Mouse (Mus musculus) cerebellum, adult 9-11 months (tissue): ENCODE measurements around the gene Krt83.
"Not testable (repeated sequence)": the region's sequence is repeated elsewhere in the genome, so short reads cannot be mapped to it uniquely, and the experiment has no call there.

Experiments
- DNase-seq: peaks from one replicate; pipeline ENCODE4 v3.0.0; 2022

The Krt83 gene

GRCm38 (mm10) chr15:101491431-101491830 is at the start of gene Krt83:
Gene Krt83, minus strand, starts transcription at chr15:101491512.
- DNase-seq: no peak

- DNase-seq: no peak
These were observed 47.2 kb upstream of the Krt83 start for GRCm38 (mm10) chr15:101538580-101538900.

GRCm38 (mm10) chr15:101537864-101538579 is 46.7 kb upstream of the Krt83 start:
- DNase-seq: no peak

GRCm38 (mm10) chr15:101536054-101536850 is 44.9 kb upstream of the Krt83 start:
- no peak for DNase-seq

- DNase-seq: no peak
These were observed 41.4 kb upstream of the Krt83 start, which contains the start of gene Krt84 for GRCm38 (mm10) chr15:101532720-101533119. Gene Krt84, minus strand, starts transcription at chr15:101532820.

- DNase-seq: no peak
These were observed 31.4 kb upstream of the Krt83 start for GRCm38 (mm10) chr15:101522556-101523232.

GRCm38 (mm10) chr15:101519792-101520191 is 28.5 kb upstream of the Krt83 start:
- DNase-seq: peak; percentile 47

- DNase-seq: not testable (repeated sequence)
These were observed 25.8 kb upstream of the Krt83 start, which contains the start of gene Gm49425 for GRCm38 (mm10) chr15:101517161-101517560. Gene Gm49425, minus strand, starts transcription at chr15:101517261.

- no peak for DNase-seq
These were observed 16.9 kb upstream of the Krt83 start for GRCm38 (mm10) chr15:101508247-101508646.

GRCm38 (mm10) chr15:101506896-101507758 is 15.8 kb upstream of the Krt83 start:
- no peak for DNase-seq

- peak; percentile 9 for DNase-seq
These were observed 5.9 kb upstream of the Krt83 start for GRCm38 (mm10) chr15:101497181-101497580.

- no peak for DNase-seq
These were observed 4.0 kb upstream of the Krt83 start for GRCm38 (mm10) chr15:101495266-101495665.

GRCm38 (mm10) chr15:101494203-101494602 is 2.9 kb upstream of the Krt83 start:
- DNase-seq: no peak

- no peak for DNase-seq
These were observed 2.4 kb upstream of the Krt83 start for GRCm38 (mm10) chr15:101493713-101494112.

GRCm38 (mm10) chr15:101492718-101493117 is 1.4 kb upstream of the Krt83 start:
- DNase-seq: no peak

GRCm38 (mm10) chr15:101485911-101486635 is 5.2 kb downstream of the Krt83 start:
- DNase-seq: no peak

- no peak for DNase-seq
These were observed 6.4 kb downstream of the Krt83 start for GRCm38 (mm10) chr15:101484939-101485338.

GRCm38 (mm10) chr15:101483646-101484045 is 7.7 kb downstream of the Krt83 start:
- DNase-seq: no peak

- DNase-seq: no peak
These were observed 9.3 kb downstream of the Krt83 start for GRCm38 (mm10) chr15:101482056-101482455.

GRCm38 (mm10) chr15:101479666-101480060 is 11.6 kb downstream of the Krt83 start:
- no peak for DNase-seq

- DNase-seq: peak; percentile 19
These were observed 12.2 kb downstream of the Krt83 start for GRCm38 (mm10) chr15:101479007-101479665.
